Mouse (Mus musculus) G1E (cell line): ENCODE data around the gene Cacna1s.

Experiments used
- CTCF ChIP-seq: IDR thresholded peaks from 2 replicates; pipeline ENCODE4 v1.5.1; 2012; ENCODE audit warnings: low read depth, low read length, inconsistent platforms, mixed read lengths
- GATA1 ChIP-seq: IDR thresholded peaks from 2 replicates; pipeline ENCODE4 v1.6.1; 2012; ENCODE audit warnings: borderline replicate concordance, low read length, inconsistent platforms, mixed read lengths
- POLR2AphosphoS5 ChIP-seq: IDR thresholded peaks from 2 replicates; pipeline ENCODE4 v1.6.1; 2012; ENCODE audit warnings: low read depth, low read length, inconsistent platforms; ENCODE audit not compliant: insufficient replicate concordance
- TAL1 ChIP-seq: conservative IDR thresholded peaks from 2 replicates; pipeline ENCODE4 v1.6.1; 2012; ENCODE audit warnings: low read depth, low read length, inconsistent platforms, mixed read lengths

GRCm38 (mm10) chr1:136143514-136143913, 91.0 kb downstream of the Cacna1s start:
- no peak for TF ChIP-seq CTCF
- TF ChIP-seq POLR2AphosphoS5: no peak
- no peak for TF ChIP-seq TAL1
- TF ChIP-seq GATA1: no peak
